Mouse (Mus musculus): ENCODE measurements around the gene Catsperz.

- TF ChIP-seq CTCF (IDR thresholded peaks at IDR 0.05; ENCODE audit: control insufficient read depth, insufficient read depth, insufficient read length), result no peak
- TF ChIP-seq MAX (IDR thresholded peaks at IDR 0.05), result no peak
- TF ChIP-seq USF1 (IDR thresholded peaks at IDR 0.05; ENCODE audit: low read depth), result no peak
- no peak for TF ChIP-seq CEBPB (IDR thresholded peaks at IDR 0.05; ENCODE audit: low read depth)
- TF ChIP-seq MYOD1 (IDR thresholded peaks at IDR 0.05; ENCODE audit: control insufficient read depth, insufficient read length, low read depth), result no peak
- no peak for TF ChIP-seq FOSL1 (IDR thresholded peaks at IDR 0.05; ENCODE audit: insufficient read depth, low read length, poor library complexity, severe bottlenecking)
Measured at GRCm38 (mm10) chr19:6914540-6914939, 10.6 kb downstream of the Catsperz start.

Data from C2C12 (cell line).